Mouse (Mus musculus) layer of hippocampus, postnatal 14 days (tissue): ENCODE results near the gene Olfr170. TPM values are rescaled to one million over a fixed set of nuclear protein-coding genes. Genes with fewer than 3 reads are reported as not detected.
"Not testable (repeated sequence)": the region's sequence is repeated elsewhere in the genome, so short reads cannot be mapped to it uniquely, and the experiment has no call there.

Experiments used
- DNase-seq, 2 experiments: peaks; one replicate each; pipeline ENCODE4 v3.0.0; 2021 to 2022; ENCODE audit warnings: low spot score in 2 of 2, mixed read lengths in 1 of 2
- long read RNA-seq, 2 experiments: library from polyadenylated mRNA; stranded (forward); transcript quantifications; one replicate each; pipeline ENCODE4 v2.0.0; 2021
- total RNA-seq, 2 experiments: library from RNA; stranded (reverse); gene quantifications; 2 replicates each; pipeline ENCODE4 v1.2.3; 2021

The Olfr170 gene
- total RNA-seq: not detected
- long read RNA-seq, experiment 1: 0 reads
- long read RNA-seq, experiment 2: 0 reads

DNA sequence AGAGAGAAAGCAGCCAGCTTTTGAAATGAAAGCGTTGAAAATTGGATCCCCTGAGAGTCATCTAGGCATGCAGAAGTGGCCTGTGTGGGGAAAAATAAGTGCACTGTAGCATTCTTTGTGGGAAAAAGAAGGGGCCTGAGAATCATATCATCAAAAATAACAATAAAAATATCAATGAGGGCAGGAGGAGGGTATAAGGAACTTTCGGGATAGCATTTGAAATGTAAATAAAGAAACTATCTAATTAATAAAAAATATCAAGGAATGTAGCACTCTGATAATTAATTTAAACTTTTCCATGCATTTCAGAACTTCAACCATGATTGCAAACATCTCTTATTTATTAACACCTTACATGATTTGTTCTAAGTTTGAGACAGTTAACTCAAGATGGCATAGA is at the start of gene Olfr170:
Olfr170 (minus strand) TSS at position 101 of the 400 bp plus-strand sequence.
- DNase-seq: not testable (repeated sequence)

DNA sequence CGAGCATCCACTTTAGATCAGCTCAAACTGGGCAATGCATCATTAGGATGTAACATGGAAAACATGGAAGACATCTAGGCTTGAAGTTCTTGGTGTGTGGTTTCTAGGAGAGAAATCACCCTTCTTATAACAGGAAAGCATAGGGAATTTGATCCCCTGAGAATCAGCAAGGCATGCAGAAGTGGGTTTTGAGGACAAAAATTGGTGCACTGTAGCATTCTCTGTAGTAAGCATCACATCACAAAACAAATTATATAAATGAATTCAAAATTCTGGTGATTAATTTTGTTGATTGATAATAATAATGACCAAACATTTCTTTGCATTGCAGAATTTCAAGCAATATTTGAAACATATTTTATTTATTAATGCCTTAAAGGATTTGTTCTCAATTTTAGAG is 18.1 kb upstream of the Olfr170 start, which contains the start of gene Olfr171:
Olfr171 (minus strand) TSS at position 101 of the 400 bp plus-strand sequence.
- no peak for DNase-seq

DNA sequence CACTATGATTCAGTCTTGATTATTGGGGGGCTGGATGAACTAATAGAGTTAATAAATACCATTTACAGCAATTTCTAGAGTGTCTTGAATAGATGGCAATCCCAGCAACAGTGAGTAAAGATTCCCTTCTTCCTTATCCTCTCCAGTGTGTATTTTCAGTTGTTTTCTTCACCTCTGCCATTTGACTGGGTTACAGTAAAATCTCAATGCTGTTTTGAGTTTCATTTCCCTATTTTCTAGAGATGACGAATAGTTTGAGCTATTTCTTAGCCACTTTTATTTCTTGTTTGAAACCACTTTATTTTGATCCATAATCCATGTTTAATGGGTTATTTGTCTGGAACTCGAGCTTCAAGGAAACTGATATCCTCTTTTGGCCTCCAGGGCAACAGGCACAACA is 8.5 kb downstream of the Olfr170 start:
- DNase-seq: no peak

DNA sequence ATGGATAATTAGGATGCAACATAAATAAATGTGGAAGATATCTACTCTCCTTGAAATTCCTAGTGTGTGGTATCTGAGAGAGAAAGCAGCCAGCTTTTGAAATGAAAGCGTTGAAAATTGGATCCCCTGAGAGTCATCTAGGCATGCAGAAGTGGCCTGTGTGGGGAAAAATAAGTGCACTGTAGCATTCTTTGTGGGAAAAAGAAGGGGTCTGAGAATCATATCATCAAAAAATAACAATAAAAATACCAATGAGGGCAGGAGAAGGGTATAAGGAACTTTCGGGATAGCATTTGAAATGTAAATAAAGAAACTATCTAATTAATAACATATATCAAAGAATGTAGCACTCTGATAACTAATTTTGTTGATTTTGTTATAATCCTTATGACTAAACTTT is 40.0 kb downstream of the Olfr170 start, which contains the start of gene Olfr169:
Olfr169 (minus strand) TSS at position 101 of the 400 bp plus-strand sequence.
- not testable (repeated sequence) for DNase-seq

Other genes with a start within 250 kb of the Olfr170 start
- gene Olfr165, start 188.7 kb downstream of the Olfr170 start, total RNA-seq: not detected
- gene Olfr166, start 128.2 kb downstream of the Olfr170 start, total RNA-seq: not detected
- gene Olfr167, start 89.6 kb downstream of the Olfr170 start, total RNA-seq: not detected
- gene Olfr168, start 76.3 kb downstream of the Olfr170 start, total RNA-seq: not detected
- gene Olfr169, start 40.1 kb downstream of the Olfr170 start, total RNA-seq: not detected
- not detected for gene Olfr171, start 18.0 kb upstream of the Olfr170 start, total RNA-seq
- not detected for gene Lamp3, start 94.5 kb upstream of the Olfr170 start, total RNA-seq
- gene B3gnt5, start 148.3 kb upstream of the Olfr170 start, total RNA-seq: 1 to 10 TPM; 2.7 to 3.5 TPM